Mouse (Mus musculus): ENCODE measurements around the gene Sh3d21. TPM values are rescaled to one million over a fixed set of nuclear protein-coding genes. Genes with fewer than 3 reads are reported as not detected.
A peak's percentile ranks its signal among the peaks of the same experiment; 100 is the strongest.

Sh3d21 gene
- total RNA-seq, 2 experiments from 2014 or later, result 4.2 to 4.3 TPM

DNA sequence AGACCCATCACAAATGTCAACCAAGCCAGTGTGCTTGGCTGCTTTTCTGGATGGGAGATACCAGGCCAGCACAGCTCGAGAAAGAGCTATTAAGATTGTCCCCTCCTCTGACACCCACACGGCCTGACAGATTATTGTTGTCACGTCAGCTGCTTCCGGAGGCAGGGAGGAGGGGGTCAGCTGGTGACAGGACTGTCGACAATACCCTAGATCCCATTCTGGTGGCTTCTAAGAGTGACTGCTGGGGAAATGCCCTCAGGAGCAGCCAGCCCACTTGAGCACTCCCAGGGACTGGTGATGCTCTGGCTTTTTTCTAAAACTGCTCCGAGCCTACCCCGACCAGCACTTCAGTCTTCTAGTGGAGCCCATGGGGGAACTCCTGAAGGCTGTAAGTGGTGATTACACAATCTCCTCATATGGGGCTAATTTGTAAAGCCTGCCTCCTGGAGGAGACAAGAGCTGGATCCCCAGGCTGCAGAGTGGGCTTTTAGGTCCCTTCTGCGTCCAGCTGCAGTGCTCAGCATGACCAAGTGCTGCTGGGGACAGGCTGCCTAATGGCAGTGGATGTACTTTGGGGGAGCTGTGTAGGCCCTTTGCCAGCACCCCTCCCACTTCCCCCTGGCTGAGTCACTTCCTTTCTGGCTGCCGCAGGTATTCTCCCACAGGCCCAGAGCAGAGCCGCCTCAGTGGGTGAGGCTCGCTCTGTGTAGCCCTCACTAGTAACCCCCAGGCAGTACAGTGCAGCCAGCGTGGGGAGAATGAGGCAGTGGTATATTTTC is 52.7 kb downstream of the Sh3d21 start:
- DNase-seq (ENCODE audit: low spot score in 2 of 2), result peak in 1 of 2 experiments; percentile 41

GRCm38 (mm10) chr4:126109613-126110373 is 53.5 kb downstream of the Sh3d21 start:
- DNase-seq (ENCODE audit: low spot score in 2 of 2), result no peak

DNA sequence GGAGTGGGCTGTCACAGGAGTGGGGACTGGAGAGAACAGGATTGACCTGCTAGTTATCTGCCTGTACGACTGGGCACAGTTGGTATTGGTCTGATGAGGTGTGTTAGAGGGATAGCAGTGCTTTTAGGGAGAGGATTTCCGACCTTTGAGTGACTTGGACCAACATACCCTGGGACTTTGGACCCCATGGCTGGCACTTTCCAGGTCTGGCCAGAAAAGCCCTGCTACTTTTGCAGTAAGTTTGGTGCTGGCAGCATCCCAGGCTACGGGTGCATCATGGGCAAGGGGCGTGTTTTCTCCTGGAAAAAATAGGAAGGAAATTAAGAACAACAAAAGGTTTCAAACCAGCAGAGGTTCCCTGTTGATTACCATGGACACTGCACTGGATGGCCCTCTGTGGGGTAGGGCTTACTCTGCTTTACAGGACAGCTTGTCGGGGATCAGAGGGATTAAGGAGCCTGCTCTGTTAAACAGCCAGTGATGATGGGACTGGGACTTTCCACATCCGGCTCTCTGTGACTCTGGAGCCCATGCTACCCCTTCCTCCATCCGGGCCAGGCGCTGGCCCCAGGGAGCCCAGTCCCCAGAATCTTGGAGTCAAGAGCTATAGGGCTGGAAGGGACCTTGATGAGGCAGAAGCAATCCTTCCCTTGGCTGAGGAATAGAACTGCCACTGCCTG is 55.1 kb downstream of the Sh3d21 start:
- DNase-seq (ENCODE audit: low spot score in 2 of 2), result no peak

- DNase-seq (ENCODE audit: low spot score in 2 of 2), result no peak
Observed at GRCm38 (mm10) chr4:126105131-126105783, 58.0 kb downstream of the Sh3d21 start.

- DNase-seq (ENCODE audit: low spot score in 2 of 2), result peak in 1 of 2 experiments; percentile 13
Observed at GRCm38 (mm10) chr4:126104261-126105075, 58.8 kb downstream of the Sh3d21 start.

DNA sequence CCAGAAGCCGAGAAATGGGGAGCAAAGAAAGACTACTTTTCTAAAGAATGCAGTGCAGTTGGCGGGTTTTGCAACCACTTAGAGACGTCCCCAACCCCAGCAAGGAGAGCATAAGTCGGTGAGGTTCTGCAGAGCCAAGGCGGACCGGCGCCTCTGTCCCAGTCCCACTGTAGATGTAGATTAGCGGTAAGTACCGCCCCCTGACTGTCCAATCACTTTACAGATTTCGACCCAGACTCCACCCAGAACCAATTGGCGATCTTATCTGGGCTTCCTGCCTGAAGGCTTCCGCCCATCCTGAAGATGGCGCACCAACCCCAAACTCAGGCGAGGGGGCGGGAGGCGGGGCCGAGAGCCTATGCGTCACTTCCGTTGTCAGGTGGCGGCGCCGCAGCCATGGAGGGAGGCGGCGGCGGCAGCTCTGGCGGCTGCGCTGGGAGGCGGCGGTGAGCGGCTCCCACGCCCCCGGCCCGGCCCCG is 59.7 kb downstream of the Sh3d21 start, which contains the start of gene Stk40:
Stk40 (plus strand) TSS at position 368 of the 479 bp plus-strand sequence.
- peak; percentile 90 to 93 for DNase-seq (ENCODE audit: low spot score in 2 of 2)

DNA sequence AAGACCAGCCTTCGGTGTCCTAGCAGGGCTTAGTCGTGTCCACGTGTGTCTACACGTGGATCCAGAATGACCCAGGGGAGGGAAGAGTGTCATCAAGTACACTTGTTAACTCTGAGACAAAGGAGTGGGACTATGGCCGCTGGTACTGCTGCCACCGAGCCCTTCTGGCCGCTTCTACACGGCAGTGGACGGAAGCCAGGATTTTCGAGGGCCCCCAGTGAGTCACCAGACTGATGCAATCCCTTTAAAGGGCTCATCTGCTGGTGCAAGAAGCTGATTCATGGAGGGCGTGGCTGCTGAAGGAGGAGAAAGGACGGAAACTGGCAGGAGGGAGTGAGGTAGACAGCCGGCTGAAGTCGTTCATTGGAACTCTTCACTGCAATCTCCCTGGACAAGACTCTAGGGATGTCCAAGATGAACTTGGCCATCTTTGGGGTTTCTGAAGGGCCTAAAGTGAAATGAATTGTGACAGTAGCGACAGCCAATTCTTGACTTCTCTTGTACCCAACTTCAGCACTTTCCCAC is 60.2 kb downstream of the Sh3d21 start:
- peak; percentile 71 to 83 for DNase-seq (ENCODE audit: low spot score in 2 of 2)

GRCm38 (mm10) chr4:126102061-126102841 is 61.0 kb downstream of the Sh3d21 start:
- no peak for DNase-seq (ENCODE audit: low spot score in 2 of 2)

GRCm38 (mm10) chr4:126100764-126101163 is 62.5 kb downstream of the Sh3d21 start:
- DNase-seq (ENCODE audit: low spot score in 2 of 2), result no peak

Other genes starting within 250 kb of the Sh3d21 start
- gene Csf3r, start 138.9 kb downstream of the Sh3d21 start, total RNA-seq (2021), result 1 to 10 TPM; 2.0 to 2.3 TPM
- gene Mrps15, start 116.6 kb downstream of the Sh3d21 start, total RNA-seq (2021), result 10 to 100 TPM; 72.5 to 73.9 TPM
- 10 to 100 TPM; 12.3 to 15.7 TPM for gene Oscp1, start 104.9 kb downstream of the Sh3d21 start, total RNA-seq (2021)
- 10 to 100 TPM; 26.7 to 27.1 TPM for gene Lsm10, start 66.9 kb downstream of the Sh3d21 start, total RNA-seq (2021)
- 10 to 100 TPM; 25.9 to 30.5 TPM for gene Stk40, start 59.5 kb downstream of the Sh3d21 start, total RNA-seq (2021)
- 10 to 100 TPM; 67.2 to 69.6 TPM for gene Eva1b, start 15.7 kb downstream of the Sh3d21 start, total RNA-seq (2021)
- gene Thrap3, start 39.3 kb upstream of the Sh3d21 start, total RNA-seq (2021), result 100 to 1,000 TPM; 319 to 332 TPM
- gene Map7d1, start 92.9 kb upstream of the Sh3d21 start, total RNA-seq (2021), result 10 to 100 TPM; 64.1 to 70.7 TPM
- gene Trappc3, start 98.8 kb upstream of the Sh3d21 start, total RNA-seq (2021), result 10 to 100 TPM; 70.0 to 75.4 TPM
- 10 to 100 TPM in 1 of 2 experiments, 1 to 10 TPM in 1; 9.3 to 12.8 TPM for gene Col8a2, start 123.3 kb upstream of the Sh3d21 start, total RNA-seq (2021)
- 10 to 100 TPM; 41.3 to 42.0 TPM for gene Adprhl2, start 158.2 kb upstream of the Sh3d21 start, total RNA-seq (2021)
- 1 to 10 TPM; 4.0 to 5.0 TPM for gene Tekt2, start 162.2 kb upstream of the Sh3d21 start, total RNA-seq (2021)